Mouse (Mus musculus) CD4-positive helper T cell, adult 2 months (primary cell): ENCODE results near the gene Hacd4.
"Not testable (repeated sequence)": the region's sequence is repeated elsewhere in the genome, so short reads cannot be mapped to it uniquely, and the experiment has no call there.

Experiments used
- DNase-seq: peaks from one replicate; pipeline ENCODE4 v3.0.0-alpha.2; 2012; ENCODE audit warnings: low read depth, missing footprints, low spot score

The Hacd4 gene

DNA sequence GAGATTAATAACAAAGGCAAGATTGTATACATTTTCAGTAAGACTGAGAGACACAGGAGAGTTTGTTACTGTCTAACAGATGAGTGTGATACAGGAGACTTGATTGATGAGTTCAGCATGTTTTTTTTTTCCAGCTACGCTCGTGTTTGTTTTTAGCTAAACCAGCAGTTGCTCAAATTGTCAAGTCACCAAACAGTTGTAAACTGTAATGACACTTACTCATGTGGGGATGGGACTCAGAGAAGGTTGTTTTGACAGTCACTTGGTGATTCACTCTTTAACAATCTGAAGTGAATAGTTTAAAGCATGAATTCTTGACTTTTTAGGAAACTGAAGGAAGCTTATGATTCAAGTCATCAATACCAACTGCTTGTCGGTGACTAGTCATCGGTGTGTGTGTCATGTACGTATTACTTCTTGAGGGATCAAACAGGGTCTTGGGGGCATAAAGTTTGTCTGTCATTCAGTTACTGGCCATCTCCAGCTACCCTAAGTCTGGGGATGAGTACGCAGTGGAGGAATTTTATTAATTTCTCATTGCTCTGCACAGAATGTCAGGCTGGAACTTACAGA lies 2.0 kb downstream of the Hacd4 start:
- no peak for DNase-seq

DNA sequence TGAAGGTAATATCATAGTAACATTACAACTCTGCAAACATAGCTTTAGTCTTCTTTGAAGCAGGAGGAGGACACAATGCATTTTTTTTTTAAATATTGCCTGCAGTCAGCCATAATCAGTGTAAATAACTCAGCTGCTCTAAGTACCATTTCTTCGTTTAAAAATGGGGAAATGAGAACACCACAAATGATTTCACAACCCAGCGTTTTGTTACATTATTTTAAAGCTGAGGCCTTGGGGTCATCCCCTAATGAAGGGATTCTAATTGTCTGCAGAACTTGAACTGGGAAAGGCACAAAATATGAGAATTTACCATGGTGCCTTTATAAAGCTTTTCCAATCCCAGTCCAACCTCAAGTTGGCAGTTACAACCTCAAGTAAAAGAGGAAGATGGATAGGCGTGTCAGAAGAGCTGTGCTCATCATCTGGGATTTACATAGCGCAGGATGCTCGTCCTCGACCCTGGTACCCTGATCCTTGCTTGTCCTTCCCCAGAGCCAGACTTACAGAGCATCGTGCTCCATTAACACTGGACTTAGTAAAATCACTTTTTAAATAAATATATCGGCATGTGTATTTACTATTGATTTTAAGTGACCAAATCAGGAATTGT lies 6.2 kb downstream of the Hacd4 start:
- DNase-seq = no peak

DNA sequence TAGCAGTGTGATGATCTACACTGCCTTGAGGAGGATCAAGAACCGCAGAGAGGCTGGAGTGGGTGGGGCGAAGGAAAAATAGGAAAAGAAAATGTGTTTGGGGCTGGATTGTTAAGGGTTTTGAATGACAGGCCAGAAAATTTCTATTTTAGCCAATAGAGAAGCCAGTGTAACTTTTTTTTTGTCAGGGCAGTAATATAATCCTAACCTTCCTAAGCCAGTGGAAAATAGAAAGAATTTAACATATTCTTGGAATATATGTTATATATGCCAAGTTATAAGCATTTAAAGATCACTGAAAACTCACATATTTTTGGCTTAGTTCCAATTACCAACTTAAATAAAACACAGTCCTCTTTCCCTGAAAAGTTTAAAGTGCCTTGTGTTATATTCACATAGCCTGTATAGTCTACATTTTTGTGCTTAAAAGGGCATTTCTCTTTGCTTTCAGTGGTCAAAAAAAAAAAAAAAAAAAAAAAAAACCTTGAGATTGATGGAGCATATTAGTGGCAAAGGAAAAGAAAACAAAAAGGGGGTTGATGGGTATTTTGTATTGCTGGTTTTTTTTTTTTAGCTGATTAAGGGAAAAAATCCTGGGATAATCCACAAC lies 11.0 kb downstream of the Hacd4 start:
- DNase-seq = no peak

DNA sequence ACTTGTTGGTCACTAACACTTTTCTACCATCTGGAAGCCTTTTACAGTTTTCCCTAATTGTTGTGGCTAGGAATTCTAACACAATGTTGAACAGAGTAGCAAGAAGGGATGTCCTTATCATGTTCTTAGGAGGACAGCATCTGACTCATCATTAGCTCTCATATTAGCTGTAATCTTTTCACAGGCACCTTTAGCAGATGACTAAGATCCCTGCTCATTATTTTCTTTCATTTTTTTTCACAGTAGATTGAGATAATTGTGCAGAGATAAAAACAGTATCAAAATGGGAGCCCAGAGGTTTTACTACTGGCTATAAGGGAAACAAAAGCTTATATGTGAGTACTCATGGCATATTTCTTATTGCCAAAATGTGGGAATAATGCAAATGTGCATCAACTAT lies 14.2 kb downstream of the Hacd4 start:
- DNase-seq = no peak

DNA sequence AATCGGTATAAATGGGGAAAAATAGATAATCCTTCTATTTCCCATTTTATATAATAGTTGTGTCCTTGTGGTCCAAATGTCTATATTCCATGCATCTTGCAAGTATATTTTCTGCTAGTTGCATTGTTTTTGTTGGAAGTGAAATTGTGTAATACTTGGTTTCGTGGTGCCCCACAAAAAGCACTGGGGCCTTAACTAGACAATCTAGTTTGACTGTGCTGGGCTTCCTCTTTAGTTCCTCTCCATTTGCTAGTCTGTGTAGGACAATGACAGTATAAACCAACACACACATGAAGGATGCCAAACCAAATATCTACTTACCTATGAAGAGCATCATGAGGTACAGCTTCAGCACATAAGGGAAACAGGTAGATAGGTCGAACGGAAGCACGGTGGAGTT lies 19.4 kb downstream of the Hacd4 start:
- DNase-seq = no peak

DNA sequence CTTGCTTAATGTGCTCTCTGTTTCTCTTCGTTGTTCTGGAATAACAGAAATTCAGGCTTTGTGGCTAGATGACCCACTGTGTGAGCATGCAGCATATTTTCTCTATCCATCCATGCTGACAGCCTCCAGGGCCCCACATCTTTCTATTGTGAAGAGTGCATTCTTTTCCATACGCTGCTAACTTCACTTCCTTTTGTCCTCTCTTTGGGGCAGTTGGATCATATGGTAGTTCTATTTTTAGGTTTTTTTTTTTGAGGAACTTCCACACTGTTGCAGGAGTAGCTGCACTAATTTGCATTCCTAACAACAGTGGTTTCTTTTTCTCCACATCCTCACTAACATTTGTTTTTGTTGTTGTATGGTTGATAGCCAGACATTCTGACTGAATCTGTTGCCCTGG lies 23.7 kb downstream of the Hacd4 start:
- no peak for DNase-seq

DNA sequence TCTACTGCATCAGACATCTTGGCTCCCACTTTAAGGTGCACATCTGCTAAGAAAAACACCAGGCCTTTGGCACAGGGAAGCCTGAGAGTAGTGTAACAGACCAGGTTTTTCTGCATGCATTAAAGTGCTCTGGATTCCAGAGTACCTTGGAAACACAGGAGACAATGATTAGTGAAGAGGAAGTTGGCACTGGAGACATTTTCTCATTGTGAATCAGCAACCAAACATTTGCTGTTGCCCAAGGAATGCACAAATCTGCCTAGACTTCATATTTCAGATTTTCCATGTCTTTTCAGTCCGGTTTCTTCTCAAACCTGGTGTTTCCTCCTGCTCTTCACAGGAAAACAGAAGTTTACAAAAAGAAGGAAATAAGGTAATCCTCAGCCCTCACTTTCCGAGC lies 26.4 kb downstream of the Hacd4 start:
- no peak for DNase-seq

DNA sequence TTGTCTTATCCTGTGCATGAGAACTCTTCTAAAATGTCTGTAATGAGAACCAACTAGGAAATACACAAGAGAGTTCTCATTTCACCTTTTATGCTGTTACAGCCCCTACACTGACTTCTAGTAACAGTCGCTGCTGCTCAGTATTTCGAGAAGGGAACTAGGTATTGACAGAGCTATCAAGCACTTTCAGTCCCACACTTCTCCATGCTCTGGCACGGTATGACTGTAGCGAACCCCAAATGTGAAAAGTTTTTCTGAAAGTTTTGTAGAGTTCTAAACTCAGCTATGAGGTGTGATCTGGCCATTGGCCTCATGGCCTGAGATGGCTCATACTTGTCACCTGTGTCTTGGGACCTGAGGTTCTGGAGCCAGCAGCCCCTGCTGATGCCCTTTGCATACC lies 29.4 kb downstream of the Hacd4 start:
- no peak for DNase-seq

DNA sequence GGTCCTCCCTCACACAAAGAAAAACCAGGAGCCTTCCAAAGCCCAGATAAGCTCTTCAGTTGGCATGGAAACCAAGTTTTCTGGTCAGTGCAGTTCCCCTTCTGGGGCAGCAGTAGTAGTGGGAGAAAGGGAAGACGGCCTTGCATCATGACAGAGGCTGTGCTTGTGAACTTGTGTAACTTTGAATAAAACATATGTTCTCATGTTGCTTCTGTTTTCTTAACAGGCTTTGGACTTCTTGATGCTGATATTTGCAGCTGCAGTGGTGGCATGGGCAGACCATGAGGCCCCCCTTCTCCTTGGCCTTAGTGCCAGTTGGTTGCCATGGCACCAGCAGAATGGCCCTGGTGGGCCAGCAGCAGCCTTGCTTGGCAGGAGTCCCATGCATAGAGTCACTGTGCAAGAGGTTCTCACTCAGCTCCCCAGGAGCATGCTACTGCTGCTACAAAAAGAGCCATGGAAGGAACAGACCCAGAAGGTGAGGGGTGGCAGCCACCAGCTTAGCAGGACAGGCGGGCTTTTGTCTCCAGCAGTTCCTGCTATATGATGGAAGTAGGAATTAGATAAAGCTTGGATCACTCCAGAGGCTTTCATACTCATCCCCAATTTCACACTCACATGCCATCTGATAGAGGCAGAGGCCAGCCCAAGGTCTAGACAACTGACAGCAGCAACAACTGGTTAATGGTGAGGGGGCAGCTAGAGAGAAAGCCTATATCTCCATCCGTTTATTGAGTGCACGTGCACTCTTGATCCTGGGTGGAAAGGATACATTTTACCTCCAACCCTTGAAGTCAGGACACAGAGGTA lies 31.6 kb downstream of the Hacd4 start:
- no peak for DNase-seq

DNA sequence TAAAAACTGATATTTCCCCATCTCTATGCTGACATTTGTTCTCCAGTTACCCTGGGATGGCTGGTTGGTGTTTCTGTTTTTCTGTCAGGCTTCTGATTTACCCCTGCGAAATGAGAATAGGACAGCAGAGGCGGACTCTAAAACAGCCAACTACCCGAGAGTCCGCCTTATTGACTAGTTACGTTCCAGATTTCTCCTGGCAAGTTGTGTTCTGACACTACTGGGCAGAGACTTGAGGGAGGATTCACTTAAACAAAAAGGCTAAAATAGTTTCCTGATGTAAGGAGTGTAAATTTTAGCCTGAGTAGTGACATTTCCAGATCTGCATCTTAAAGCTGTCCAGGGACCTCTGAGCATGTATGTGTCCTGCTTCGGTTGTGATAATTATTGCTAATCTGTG lies 35.8 kb downstream of the Hacd4 start:
- DNase-seq = no peak

DNA sequence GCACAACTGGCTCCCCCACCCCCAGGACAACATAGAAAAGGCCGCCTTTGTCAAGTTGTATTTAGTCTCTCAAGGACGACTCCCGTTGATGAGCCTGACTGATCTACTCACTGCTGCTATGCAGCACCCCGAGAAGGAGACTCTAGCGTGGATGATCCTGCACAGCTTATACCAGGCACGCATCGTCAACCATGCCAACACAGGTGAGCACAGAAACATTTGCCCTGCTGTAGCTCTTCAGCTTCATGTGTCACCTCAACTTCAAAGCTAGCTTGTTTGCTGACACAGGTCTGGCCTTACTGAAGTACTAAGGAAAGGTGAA lies 37.8 kb downstream of the Hacd4 start:
- no peak for DNase-seq

DNA sequence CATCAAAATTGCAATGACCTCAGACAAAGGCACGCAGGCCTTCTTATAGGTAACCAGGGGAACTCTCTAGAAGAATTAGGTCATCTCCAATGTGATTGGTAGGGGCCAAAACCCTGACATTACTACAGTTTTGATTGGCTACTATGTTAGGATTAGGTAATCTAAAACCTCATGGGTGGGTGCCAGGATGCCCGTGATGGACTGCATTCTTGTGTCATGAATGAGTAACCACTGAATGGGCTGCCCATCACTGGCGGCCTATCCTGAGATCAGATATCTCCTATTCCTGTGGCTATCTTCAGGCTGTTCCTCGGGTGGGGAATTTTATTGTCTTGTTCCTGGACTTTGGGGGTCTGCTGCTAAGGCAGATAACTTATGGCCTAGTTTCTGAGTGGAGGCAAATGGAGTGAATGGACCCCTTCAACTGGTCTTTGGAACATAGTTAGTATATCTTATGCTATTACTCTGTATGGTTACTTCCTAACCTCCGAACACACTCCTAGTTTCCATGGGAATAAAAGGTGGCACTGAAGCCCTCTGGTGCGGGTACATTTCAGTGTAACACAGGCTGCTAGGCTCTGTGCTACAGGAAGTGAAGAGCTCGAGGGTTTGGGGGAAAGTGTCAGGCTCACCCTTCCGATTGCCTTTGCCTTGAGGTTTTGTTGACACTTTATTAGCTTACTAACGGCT lies 38.3 kb downstream of the Hacd4 start:
- no peak for DNase-seq

DNA sequence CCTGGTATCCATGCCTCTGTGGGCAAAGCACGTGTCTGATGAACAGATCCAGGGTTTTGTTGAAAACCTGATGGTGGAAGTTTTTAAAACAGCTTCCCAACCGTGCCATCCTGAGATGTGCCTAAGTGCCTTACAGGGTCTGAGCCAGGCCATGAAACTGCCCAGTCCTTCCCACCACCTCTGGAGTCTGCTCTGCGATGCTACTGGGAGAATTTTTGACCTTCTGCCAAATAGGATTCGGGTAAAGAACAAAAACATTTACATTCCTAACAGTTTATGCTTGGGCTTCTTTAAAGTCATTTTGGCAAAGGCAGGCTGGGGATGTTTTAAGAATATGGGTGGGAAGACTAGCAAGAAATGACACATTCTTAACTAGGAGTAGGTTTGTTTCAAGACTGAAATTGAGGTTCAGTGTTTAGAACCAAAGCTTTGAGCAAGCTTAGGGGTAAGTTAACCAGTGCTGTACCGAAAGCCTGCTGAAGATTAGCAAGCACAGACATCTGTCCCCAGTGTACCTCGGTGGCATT lies 41.7 kb downstream of the Hacd4 start:
- no peak for DNase-seq

DNA sequence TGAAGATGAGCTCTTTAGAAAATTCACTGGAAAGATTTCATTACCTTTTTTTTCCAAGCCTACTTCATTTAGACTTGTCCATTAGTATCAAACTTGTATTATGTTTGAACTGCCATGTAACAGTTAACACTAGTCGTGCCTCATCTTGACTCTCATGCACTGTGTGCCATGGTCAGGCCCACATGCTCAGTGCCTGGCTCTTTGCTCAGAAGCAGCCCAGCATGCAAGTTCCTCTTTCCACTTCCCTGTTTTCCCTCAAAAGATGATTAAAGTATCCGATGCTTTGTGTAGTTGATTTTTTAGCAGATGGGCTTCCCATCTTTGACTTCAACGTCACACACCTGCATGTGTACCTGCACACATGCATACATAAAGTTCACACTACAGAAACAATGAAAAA lies 43.0 kb downstream of the Hacd4 start:
- DNase-seq = no peak

DNA sequence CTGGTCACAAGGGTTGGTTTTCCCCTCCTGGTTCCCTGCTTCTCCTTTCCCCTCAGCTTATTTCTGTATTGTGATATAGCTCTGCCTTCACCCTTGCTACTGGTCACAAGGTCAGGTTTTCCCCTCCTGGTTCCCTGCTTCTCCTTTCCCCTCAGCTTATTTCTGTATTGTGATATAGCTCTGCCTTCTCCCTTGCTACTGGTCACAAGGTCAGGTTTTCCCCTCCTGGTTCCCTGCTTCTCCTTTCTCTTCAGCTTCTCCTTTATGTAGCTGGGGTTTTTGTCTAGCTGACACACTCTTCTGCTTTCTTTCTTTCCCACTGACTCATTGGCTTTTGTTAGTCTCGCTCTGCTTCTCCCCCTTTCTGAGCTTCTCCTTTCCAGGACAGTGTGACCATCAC lies 48.1 kb downstream of the Hacd4 start:
- not testable (repeated sequence) for DNase-seq

DNA sequence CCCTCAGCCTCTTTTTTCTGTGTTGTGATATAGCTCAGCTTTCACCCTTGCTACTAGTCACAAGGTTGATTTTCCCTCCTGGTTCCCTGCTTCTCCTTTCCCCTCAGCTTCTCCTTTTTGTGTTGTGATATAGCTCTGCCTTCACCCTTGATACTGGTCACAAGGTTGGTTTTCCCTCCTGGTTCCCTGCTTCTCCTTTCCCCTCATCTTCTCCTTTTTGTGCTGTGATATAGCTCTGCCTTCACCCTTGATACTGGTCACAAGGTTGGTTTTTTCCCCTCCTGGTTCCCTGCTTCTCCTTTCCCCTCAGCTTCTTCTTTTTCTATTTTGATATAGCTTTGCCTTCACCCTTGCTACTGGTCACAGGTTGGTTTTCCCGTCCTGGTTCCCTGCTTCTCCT lies 48.7 kb downstream of the Hacd4 start:
- no peak for DNase-seq

DNA sequence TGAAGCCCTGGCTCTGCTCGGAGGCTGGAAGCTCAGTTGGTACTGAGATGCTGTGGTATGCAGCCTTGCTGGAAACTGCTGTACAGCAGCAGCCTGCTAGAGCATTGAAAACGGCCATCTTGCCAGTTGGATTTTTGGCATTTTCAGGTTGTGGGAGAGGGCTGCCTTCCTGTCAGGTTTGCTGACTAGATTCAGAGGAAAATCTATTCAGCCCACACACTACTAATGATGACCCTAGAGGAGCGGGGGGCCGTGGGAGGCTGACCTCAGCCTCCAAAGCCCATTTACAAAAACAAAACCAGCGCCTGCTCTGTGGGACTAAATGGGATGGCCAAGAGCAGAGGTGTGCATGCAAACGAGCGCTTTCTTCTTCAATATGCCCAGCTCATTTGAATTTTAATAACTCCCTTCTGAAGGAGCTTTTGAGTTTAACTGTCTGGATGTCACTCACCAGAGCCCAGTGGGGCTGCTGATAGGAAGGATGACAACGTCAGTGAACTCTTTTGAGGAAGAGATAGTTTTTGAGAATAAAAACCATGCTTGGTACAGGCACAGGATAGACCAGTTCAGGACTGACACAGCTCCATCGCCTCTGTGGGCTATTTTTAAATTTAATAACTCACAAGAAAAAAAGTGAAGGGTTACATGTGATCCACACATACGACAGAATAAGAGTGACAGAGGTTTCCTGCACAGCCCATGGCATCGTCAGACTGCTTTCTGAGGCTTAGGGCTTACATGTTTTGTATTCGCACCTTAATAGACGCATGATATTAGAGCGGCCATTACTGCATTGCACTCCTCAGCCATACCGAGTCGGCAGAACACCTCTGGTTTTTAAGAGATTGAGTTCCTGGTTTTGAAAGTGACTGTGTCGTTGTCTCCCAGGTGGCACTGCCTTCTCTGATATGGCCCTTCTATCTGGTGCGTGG lies 66.2 kb downstream of the Hacd4 start:
- DNase-seq = no peak

DNA sequence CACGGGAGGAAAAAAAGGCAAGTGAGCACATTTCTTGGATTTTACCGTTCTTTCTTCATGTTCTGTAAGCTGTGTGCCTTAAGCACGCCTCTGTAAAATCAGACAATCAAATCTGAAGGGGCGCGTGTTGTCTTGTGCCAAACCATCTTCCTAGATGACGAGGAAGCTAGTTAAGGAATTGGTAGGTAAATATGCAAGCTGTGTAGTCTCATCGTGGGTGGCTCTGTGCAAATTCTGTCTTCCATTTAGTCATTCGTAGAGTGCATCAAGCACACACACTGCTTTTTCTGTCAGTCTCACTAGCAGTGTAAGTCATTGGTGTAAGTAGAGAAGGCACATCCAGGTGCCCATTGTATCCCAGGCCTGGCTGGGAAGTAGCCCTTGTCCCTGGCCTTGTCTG lies 67.9 kb downstream of the Hacd4 start:
- no peak for DNase-seq

DNA sequence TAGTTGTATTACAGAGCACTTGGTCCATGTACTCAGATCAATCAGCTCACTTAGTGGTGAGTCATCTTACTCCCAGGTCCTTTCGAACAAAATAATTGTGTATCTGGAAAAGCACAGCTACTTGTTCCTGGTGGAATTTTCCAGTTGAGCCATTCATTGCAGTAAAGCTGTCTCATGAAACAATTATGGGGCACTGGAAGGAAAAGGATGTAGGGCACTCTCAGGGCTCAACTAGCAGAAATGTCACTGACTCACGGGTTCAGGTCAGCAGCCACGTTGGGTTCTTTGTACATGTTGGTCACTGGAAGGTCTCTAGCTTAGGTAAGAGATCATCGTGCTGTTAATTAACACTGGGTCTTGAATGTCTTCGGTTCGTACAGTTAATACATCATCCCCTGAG lies 68.8 kb downstream of the Hacd4 start:
- no peak for DNase-seq

DNA sequence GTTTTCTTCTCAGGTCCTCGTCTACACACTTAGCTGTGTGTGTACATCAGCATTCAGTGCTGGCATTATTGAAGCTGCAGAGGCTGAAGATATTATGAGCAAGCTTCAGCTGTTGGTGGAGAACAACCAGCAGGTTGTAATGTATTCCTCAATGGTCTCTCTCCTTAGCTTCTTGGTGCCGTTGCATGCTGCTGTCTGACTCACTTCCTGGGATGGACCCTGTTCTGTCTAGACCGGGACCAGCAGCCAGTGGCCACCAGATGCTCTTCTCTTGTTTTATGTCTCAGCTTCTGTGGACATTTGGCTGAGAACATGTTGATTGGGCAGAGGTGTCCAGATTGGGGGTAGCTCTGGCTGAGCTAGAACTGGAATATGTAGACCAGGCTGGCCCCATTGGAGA lies 81.3 kb downstream of the Hacd4 start:
- DNase-seq = no peak

DNA sequence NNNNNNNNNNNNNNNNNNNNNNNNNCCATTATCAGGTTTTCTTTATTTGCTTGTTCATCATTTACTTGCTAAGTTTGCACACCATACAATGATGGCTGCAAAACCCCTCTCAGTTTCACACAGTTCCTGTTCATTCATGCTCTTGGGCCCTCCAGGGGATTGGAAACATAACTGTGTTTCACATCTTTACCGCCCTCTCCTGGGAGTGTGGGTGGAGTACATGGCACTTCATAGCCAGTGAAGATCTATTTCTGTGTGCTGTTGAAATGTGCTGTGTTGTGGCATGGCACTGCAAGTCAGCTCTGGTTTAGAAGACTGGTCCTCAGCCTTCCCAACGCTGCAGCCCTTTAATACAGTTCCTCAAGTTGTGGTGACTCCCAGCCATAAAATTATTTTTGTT lies 82.1 kb downstream of the Hacd4 start:
- peak; percentile 16 for DNase-seq
